Mouse (Mus musculus) CH12F3 (cell line): ENCODE results near the gene Casp7.
"Not testable (repeated sequence)": the region's sequence is repeated elsewhere in the genome, so short reads cannot be mapped to it uniquely, and the experiment has no call there.

Experiments used
- in situ Hi-C: fragments of 300-500 bp; cut with MboI; formaldehyde crosslinking; loops from 2 replicates; pipeline ENCODE4 v1.14.3; 2020; ENCODE audit warnings: low sequenced_read_pairs

Casp7 gene

GRCm38 (mm10) chr19:56381407-56381806 lies 15.5 kb upstream of the Casp7 start:
- in situ Hi-C loops, result no loop called here

- in situ Hi-C loops, result no loop called here
Observed at GRCm38 (mm10) chr19:56385546-56385945, 11.4 kb upstream of the Casp7 start.

GRCm38 (mm10) chr19:56386095-56386494 lies 10.8 kb upstream of the Casp7 start:
- in situ Hi-C loops, result no loop called here

- in situ Hi-C loops, result no loop called here
Observed at GRCm38 (mm10) chr19:56387726-56388302, 9.1 kb upstream of the Casp7 start.

GRCm38 (mm10) chr19:56389176-56389575 lies 7.8 kb upstream of the Casp7 start:
- in situ Hi-C loops, result no loop called here

GRCm38 (mm10) chr19:56389879-56390278 lies 7.0 kb upstream of the Casp7 start, which contains the start of gene Nrap:
Nrap (minus strand) TSS chr19:56390037.
- in situ Hi-C loops, result no loop called here

- in situ Hi-C loops, result no loop called here
Observed at GRCm38 (mm10) chr19:56391307-56392046, 5.5 kb upstream of the Casp7 start.

GRCm38 (mm10) chr19:56393311-56393866 lies 3.5 kb upstream of the Casp7 start:
- in situ Hi-C loops, result no loop called here

GRCm38 (mm10) chr19:56395183-56395935 lies 1.6 kb upstream of the Casp7 start:
- in situ Hi-C loops, result no loop called here

GRCm38 (mm10) chr19:56396227-56396626 lies 702 bp upstream of the Casp7 start:
- in situ Hi-C loops, result no loop called here

GRCm38 (mm10) chr19:56397663-56398527 lies 966 bp downstream of the Casp7 start:
- in situ Hi-C loops, result no loop called here

GRCm38 (mm10) chr19:56398528-56398795 lies 1.5 kb downstream of the Casp7 start:
- in situ Hi-C loops, result no loop called here

- in situ Hi-C loops, result no loop called here
Observed at GRCm38 (mm10) chr19:56400200-56400599, 3.3 kb downstream of the Casp7 start.

- in situ Hi-C loops, result no loop called here
Observed at GRCm38 (mm10) chr19:56401864-56402263, 4.9 kb downstream of the Casp7 start.

- in situ Hi-C loops, result no loop called here
Observed at GRCm38 (mm10) chr19:56405824-56406223, 8.9 kb downstream of the Casp7 start.

- in situ Hi-C loops, result no loop called here
Observed at GRCm38 (mm10) chr19:56406581-56406980, 9.7 kb downstream of the Casp7 start.

GRCm38 (mm10) chr19:56409884-56410283 lies 13.0 kb downstream of the Casp7 start:
- in situ Hi-C loops, result not testable (repeated sequence)

GRCm38 (mm10) chr19:56418404-56418803 lies 21.5 kb downstream of the Casp7 start:
- in situ Hi-C loops, result no loop called here

- in situ Hi-C loops, result no loop called here
Observed at GRCm38 (mm10) chr19:56419452-56419851, 22.5 kb downstream of the Casp7 start.

GRCm38 (mm10) chr19:56420345-56420744 lies 23.4 kb downstream of the Casp7 start:
- in situ Hi-C loops, result no loop called here
